Mouse (Mus musculus) thymus, postnatal 10 days (tissue): ENCODE data around the gene Ssmem1.

Experiments used
- DNase-seq, 2 experiments: peaks; one replicate each; pipeline ENCODE4 v3.0.0; 2021; ENCODE audit warnings: low spot score in 2 of 2

Gene Ssmem1

GRCm38 (mm10) chr6:30553381-30554010 lies 43.8 kb downstream of the Ssmem1 start:
- no peak for DNase-seq

GRCm38 (mm10) chr6:30554092-30554491 lies 44.4 kb downstream of the Ssmem1 start:
- DNase-seq, result no peak

- no peak for DNase-seq
Measured at GRCm38 (mm10) chr6:30554621-30555170, 45.0 kb downstream of the Ssmem1 start.

GRCm38 (mm10) chr6:30556080-30556479 lies 46.4 kb downstream of the Ssmem1 start:
- DNase-seq, result no peak

- DNase-seq, result no peak
Measured at GRCm38 (mm10) chr6:30559726-30560125, 50.1 kb downstream of the Ssmem1 start.

GRCm38 (mm10) chr6:30562132-30562531 lies 52.5 kb downstream of the Ssmem1 start:
- no peak for DNase-seq

GRCm38 (mm10) chr6:30563575-30563974 lies 53.9 kb downstream of the Ssmem1 start:
- DNase-seq, result no peak

GRCm38 (mm10) chr6:30564051-30564450 lies 54.4 kb downstream of the Ssmem1 start:
- no peak for DNase-seq

GRCm38 (mm10) chr6:30568069-30568468 lies 58.4 kb downstream of the Ssmem1 start, which contains the start of gene Cpa4:
TSS of gene Cpa4 (plus strand) at chr6:30568369.
- no peak for DNase-seq

GRCm38 (mm10) chr6:30569331-30569730 lies 59.7 kb downstream of the Ssmem1 start:
- DNase-seq, result no peak
